Mouse (Mus musculus): Measurements from ENCODE around the gene Inafm1. TPM values are rescaled to one million over a fixed set of nuclear protein-coding genes. Genes with fewer than 3 reads are reported as not detected.

Inafm1 gene
- total RNA-seq, 2 experiments from 2014 or later: 32.1 to 33.5 TPM

DNA sequence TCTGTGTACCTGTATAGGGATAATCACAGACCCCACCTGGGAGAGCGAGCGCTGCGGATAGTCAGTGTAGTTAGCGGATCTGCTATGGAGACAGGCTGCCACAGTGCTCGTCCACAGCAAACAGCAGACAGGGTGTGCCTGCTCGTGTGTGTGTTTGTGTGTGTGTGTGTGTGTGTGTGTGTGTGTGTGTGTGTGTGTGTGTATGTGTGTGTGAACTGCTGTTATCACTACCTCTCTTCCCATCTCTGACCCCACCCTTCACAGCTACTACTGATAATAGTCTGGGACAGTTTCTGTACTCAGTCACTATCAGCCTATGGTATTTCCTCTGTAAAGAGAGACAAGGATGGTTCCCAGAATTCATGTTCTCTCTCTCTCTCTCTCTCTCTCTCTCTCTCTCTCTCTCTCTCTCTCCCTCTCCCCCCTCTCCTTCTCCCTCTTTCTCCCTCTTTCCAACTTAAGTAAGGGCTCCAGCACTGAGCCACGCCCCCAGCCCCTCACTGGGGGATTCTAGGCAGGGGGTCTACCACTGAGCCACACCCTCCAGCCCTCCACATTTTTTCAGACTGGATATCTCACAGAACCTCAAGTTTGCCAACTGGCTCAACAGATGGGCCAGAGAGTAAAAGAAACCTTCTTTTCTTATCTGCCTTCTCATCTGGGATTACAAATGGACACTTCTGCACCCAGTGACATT is 33.0 kb downstream of the Inafm1 start:
- intact Hi-C loops (cut with DNase I): no loop called here
- no peak for DNase-seq (ENCODE audit: low spot score in 2 of 2)

DNA sequence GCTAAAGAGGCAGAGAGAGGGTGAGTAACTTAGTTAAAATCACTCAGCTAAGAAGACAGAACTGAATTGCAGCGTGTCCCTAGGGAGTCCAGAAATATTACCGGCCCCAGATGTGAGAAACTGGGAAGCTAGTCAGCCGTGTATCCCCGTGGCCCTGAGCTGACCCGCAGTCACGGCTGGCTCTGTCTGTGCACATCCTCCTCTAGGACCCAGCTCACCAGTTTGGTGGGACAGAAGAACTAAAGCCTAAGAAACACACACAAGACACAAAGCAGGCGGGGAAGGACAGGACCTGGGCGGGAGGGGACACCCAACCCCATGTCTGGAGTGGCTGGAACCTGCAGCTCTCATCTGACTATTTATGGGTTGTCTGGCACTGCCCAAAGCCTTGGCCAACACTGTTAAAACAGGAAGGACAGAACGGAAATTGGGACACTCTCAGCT is 33.8 kb downstream of the Inafm1 start:
- no peak for DNase-seq (ENCODE audit: low spot score in 2 of 2)
- intact Hi-C loops (cut with DNase I): no loop called here

DNA sequence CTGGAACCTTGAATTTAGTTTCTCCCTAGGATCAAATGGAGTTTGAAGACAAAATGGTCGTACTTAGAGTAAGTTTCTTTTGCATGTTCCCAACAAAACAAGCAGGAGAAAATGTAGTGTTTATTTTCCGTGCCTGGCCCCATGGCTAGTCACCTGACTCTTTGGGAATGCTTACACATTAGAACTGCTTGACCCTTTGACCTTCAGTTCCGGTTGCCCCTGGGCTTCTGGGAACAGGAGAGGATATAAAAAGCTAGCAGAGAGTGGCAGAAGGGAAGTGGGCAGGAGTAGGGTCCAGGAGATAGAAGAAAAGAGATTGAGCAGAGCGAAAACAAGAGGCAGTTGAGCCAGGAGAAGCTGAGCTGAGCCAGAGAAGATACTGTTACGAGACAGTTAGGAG is 43.5 kb downstream of the Inafm1 start:
- DNase-seq (ENCODE audit: low spot score in 2 of 2): no peak
- intact Hi-C loops (cut with DNase I): no loop called here

Other genes with a start within 250 kb of the Inafm1 start
- 10 to 100 TPM; 11.4 to 17.3 TPM for gene Bicra, start 225.7 kb downstream of the Inafm1 start, total RNA-seq (2021)
- under 1 TPM; 0.64 to 0.88 TPM for gene Zfp541, start 211.8 kb downstream of the Inafm1 start, total RNA-seq (2021)
- gene Napa, start 175.2 kb downstream of the Inafm1 start, total RNA-seq (2021): 100 to 1,000 TPM; 269 to 307 TPM
- 10 to 100 TPM; 40.9 to 44.9 TPM for gene Kptn, start 153.7 kb downstream of the Inafm1 start, total RNA-seq (2021)
- 100 to 1,000 TPM; 242 to 273 TPM for gene Slc8a2, start 143.8 kb downstream of the Inafm1 start, total RNA-seq (2021)
- gene Meis3, start 98.5 kb downstream of the Inafm1 start, total RNA-seq (2021): 10 to 100 TPM; 37.3 to 40.9 TPM
- 10 to 100 TPM; 11.2 to 13.1 TPM for gene Dhx34, start 51.6 kb downstream of the Inafm1 start, total RNA-seq (2021)
- under 1 TPM; 0.61 to 0.74 TPM for gene C5ar2, start 29.5 kb downstream of the Inafm1 start, total RNA-seq (2021)
- 1 to 10 TPM in 1 of 2 experiments, under 1 TPM in 1; 0.54 to 2.5 TPM for gene C5ar1, start 14.1 kb downstream of the Inafm1 start, total RNA-seq (2021)
- gene Ccdc9, start 13.2 kb upstream of the Inafm1 start, total RNA-seq (2021): 10 to 100 TPM; 75.4 to 87.2 TPM
- 10 to 100 TPM; 11.9 to 14.6 TPM for gene Bbc3, start 34.8 kb upstream of the Inafm1 start, total RNA-seq (2021)
- 100 to 1,000 TPM; 104 to 111 TPM for gene Sae1, start 114.2 kb upstream of the Inafm1 start, total RNA-seq (2021)
- gene Zc3h4, start 127.3 kb upstream of the Inafm1 start, total RNA-seq (2021): 10 to 100 TPM; 66.3 to 67.7 TPM
- 10 to 100 TPM; 62.3 to 85.7 TPM for gene Tmem160, start 179.2 kb upstream of the Inafm1 start, total RNA-seq (2021)
- 1 to 10 TPM; 9.9 to 10.0 TPM for gene Npas1, start 204.1 kb upstream of the Inafm1 start, total RNA-seq (2021)